Mouse (Mus musculus) left cerebral cortex, adult 6 months (tissue): ENCODE measurements around the gene Cgnl1. TPM values are rescaled to one million over a fixed set of nuclear protein-coding genes. Genes with fewer than 3 reads are reported as not detected.

Source experiments
- long read RNA-seq, 2 experiments: library from polyadenylated mRNA; unstranded; transcript quantifications; one replicate each; pipeline ENCODE4 v2.0.0; 2019 to 2020
- polyA plus RNA-seq: library from polyadenylated mRNA; unstranded; fragments of <200 nt; fragmentation: Nextera tagmentation; gene quantifications from 2 replicates; pipeline ENCODE4 v1.2.3, GENCODE M21; 2021

Cgnl1 gene
- 1.7 and 2.2 TPM in 2 replicates for polyA plus RNA-seq
- long read RNA-seq, experiment 1, full-length matches to known transcripts: 1 of 10 reads
- long read RNA-seq, experiment 1, partial matches to known transcripts: 7 of 10 reads
- long read RNA-seq, experiment 1, other reads (novel, unspliced or antisense): 2 of 10 reads
- long read RNA-seq, experiment 2, partial matches to known transcripts: 6 of 8 reads
- long read RNA-seq, experiment 2, other reads (novel, unspliced or antisense): 2 of 8 reads

DNA sequence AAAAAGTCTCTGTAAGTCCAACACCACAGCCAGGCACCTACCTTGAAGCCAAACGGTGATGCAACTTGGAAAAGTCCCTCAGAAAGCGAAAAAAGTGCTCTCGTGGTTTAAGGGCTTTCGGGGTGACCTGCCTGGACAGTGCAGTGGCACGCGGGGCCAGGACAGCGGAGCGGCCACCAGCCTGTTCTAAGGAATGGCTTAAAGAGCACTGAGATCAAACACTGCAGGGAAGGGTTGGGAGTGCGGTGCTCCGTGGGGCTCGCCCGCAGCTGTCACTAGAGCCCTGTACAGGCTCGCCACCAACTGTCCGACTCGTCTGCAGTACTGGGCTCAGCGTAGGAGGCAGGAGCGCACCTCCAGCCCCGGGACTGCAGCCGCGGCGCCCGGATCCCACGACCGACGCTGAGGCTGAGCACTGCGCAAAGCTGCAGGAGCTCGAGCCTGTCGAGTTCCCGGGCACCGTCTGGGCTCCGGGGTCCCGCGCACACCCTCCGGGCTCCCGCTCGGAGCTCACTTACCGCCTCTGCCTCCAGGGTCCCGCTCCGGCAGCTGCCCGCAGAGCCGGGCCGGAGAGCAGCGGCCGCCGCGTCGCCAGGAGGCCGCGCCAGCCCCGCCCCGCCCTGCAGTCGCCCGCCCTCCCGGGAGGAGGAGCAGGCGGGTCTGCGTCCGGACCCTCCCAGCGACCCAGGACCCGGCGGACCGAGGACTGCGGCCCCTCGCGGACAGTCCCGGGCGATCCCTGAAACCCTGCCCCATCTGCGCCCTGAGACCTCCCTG is at the start of gene Cgnl1:
Cgnl1 (minus strand) TSS at position 612 of the 777 bp plus-strand sequence.

DNA sequence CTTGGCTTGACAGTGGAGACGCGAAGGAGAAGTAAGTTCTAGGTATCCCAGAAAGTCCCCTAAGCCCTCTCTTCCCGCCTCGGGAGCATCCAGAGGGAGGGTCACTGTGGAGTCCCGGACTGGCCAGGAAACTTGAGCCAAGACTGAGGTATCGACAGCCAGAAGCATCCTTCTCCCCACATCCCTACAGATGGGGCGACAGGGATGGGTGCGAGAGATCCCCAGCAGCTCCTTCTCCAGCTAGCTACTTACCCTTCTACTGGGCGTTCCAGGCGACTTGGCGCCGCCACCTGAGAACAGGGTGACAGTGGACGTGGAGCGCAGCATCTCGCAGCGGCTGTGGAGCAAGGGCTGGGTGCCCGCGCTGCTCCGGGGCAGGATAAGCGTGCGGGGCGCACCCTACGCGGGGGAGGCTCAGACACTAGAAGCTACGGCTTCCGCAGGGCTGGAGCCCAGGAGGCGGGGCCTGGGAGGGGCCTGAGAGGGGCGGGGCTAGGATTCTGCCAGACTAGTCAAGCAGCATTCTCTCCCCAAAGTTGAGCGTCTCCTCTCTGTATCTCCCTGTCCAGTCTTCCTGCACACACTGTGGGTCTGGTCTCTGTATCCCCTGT is 179.4 kb downstream of the Cgnl1 start, which contains the start of gene Myzap:
Myzap (minus strand) TSS at position 423 of the 611 bp plus-strand sequence.

Other genes with a start within 250 kb of the Cgnl1 start
- gene Myzap, start 179.2 kb downstream of the Cgnl1 start, polyA plus RNA-seq: 0.56 and 0.61 TPM in 2 replicates